In genomic region chr5:147189156-147189555, GRCm38 (mm10) we compare ENCODE assay signal across 12 mouse cellular contexts. TPM values are rescaled to one million over a fixed set of nuclear protein-coding genes. Genes with fewer than 3 reads are reported as not detected.
DNase-seq lines count a peak whose midpoint lies in the region; ATAC-seq lines count a peak whose summit lies in the region.
"Had no signal": no experiment of that assay in that cellular context is flagged by ENCODE, and none has a peak within 500 bp of the region (broad histone marks: within the 10 kb centered on the region; RNA-seq: fewer than 3 reads in every experiment).

No protein-coding gene starts in this region.

- peak overlapping the region; percentile 66 for H3K4me2 ChIP-seq in heart, embryonic 13.5 days
- H3K4me2 ChIP-seq in hindbrain, embryonic 15.5 days: peak overlapping the region; percentile 51
- peak overlapping the region; percentile 51 for H3K4me2 ChIP-seq in midbrain, embryonic 15.5 days

- H3K9me3 ChIP-seq in heart, embryonic 13.5 days: no peaks in the 10 kb centered on the region
- no peaks in the 10 kb centered on the region for H3K9me3 ChIP-seq in embryonic facial prominence, embryonic 10.5 days
- no peaks in the 10 kb centered on the region for H3K9me3 ChIP-seq in hindbrain, embryonic 15.5 days
- H3K9me3 ChIP-seq in midbrain, embryonic 15.5 days: no peaks in the 10 kb centered on the region

- 2% methylated on average over 28 of the region's 28 CpGs for WGBS in heart, embryonic 13.5 days
- WGBS in embryonic facial prominence, embryonic 10.5 days: 1% methylated on average over 28 of the region's 28 CpGs
- under 1% methylated on average over 28 of the region's 28 CpGs for WGBS in hindbrain, embryonic 15.5 days
- WGBS in midbrain, embryonic 15.5 days: 1% methylated on average over 28 of the region's 28 CpGs

- H3K27ac ChIP-seq in heart, embryonic 13.5 days (replicated peaks): no peak overlapping the region
- H3K27ac ChIP-seq in embryonic facial prominence, embryonic 10.5 days (replicated peaks): no peak overlapping the region
- no peak overlapping the region for H3K27ac ChIP-seq in hindbrain, embryonic 15.5 days (replicated peaks)
- no peak overlapping the region for H3K27ac ChIP-seq in midbrain, embryonic 15.5 days

- H3K4me1 ChIP-seq in heart, embryonic 13.5 days: peaks cover 25% of the 10 kb centered on the region
- peaks cover 27% of the 10 kb centered on the region for H3K4me1 ChIP-seq in embryonic facial prominence, embryonic 10.5 days
- peaks cover 36% of the 10 kb centered on the region for H3K4me1 ChIP-seq in hindbrain, embryonic 15.5 days (replicated peaks)
- peaks cover 46% of the 10 kb centered on the region for H3K4me1 ChIP-seq in midbrain, embryonic 15.5 days

- H3K9ac ChIP-seq in heart, embryonic 13.5 days: no peak overlapping the region
- 0 out of 2 replicates have a peak overlapping the region, but pooled peaks have one; percentile 23 for H3K9ac ChIP-seq in hindbrain, embryonic 15.5 days
- H3K9ac ChIP-seq in midbrain, embryonic 15.5 days: peak overlapping the region; percentile 2; the same call in 1 of the 2 replicates

- peak overlapping the region; percentile 45 for H3K4me3 ChIP-seq in heart, embryonic 13.5 days
- peak overlapping the region; percentile 48 for H3K4me3 ChIP-seq in embryonic facial prominence, embryonic 10.5 days
- H3K4me3 ChIP-seq in hindbrain, embryonic 15.5 days: peak overlapping the region; percentile 37
- peak overlapping the region; percentile 37 for H3K4me3 ChIP-seq in midbrain, embryonic 15.5 days

- intact Hi-C loops in heart, postnatal 25 days (cut with DNase I): no loop called here

- no peak for ATAC-seq in heart, embryonic 13.5 days (ENCODE audit: extremely low read depth, insufficient number of reproducible peaks, low FRiP score, low TSS enrichment)
- ATAC-seq in hindbrain, embryonic 15.5 days (ENCODE audit: low FRiP score, low read depth): no peak
- peak; percentile 18; the same call in 1 of the 2 replicates for ATAC-seq in midbrain, embryonic 15.5 days (replicated peaks)
- ATAC-seq in inflammation-experienced regulatory T-cells, adult 6 months: no peak

- no peak for DNase-seq in heart, postnatal 25 days (ENCODE audit: low spot score)
- no peak for DNase-seq in embryonic facial prominence, embryonic 10.5 days (ENCODE audit: low spot score)
- no peak for DNase-seq in Muller cell, postnatal 12 days (ENCODE audit: inconsistent ontology term)
- no peak for DNase-seq in kidney, postnatal 14 days
- DNase-seq: thymus, adult 18-20 months had no signal

- H3K36me3 ChIP-seq in heart, embryonic 13.5 days: no peaks in the 10 kb centered on the region
- no peaks in the 10 kb centered on the region for H3K36me3 ChIP-seq in embryonic facial prominence, embryonic 10.5 days (replicated peaks)
- H3K36me3 ChIP-seq in hindbrain, embryonic 15.5 days: no peaks in the 10 kb centered on the region
- H3K36me3 ChIP-seq in midbrain, embryonic 15.5 days (replicated peaks): no peaks in the 10 kb centered on the region

- peaks cover 98% of the 10 kb centered on the region for H3K27me3 ChIP-seq in heart, embryonic 13.5 days (replicated peaks)
- peaks cover 100% of the 10 kb centered on the region for H3K27me3 ChIP-seq in embryonic facial prominence, embryonic 10.5 days (replicated peaks; ENCODE audit: low read depth, poor library complexity, severe bottlenecking)
- H3K27me3 ChIP-seq in hindbrain, embryonic 15.5 days: peaks cover 78% of the 10 kb centered on the region
- H3K27me3 ChIP-seq in midbrain, embryonic 15.5 days (replicated peaks): peaks cover 89% of the 10 kb centered on the region

RNA-seq across cellular contexts. Expression of gene Gsx1, which starts 0.7 kb away (rescaled TPM):
- polyA plus RNA-seq in heart, embryonic 13.5 days (2015; fragmentation: Nextera tagmentation; extraction: Ambion mirVana): not detected in 2 replicates
- total RNA-seq in heart, postnatal 25 days (2021): not detected
- 0.80 and 2.0 TPM in 2 replicates for polyA plus RNA-seq in embryonic facial prominence, embryonic 10.5 days (2016; fragmentation: Nextera tagmentation; extraction: Ambion mirVana)
- polyA plus RNA-seq in hindbrain, embryonic 15.5 days (2015; fragmentation: Nextera tagmentation; extraction: Ambion mirVana): 7.4 and 9.3 TPM in 2 replicates
- 5.5 and 6.7 TPM in 2 replicates for polyA plus RNA-seq in midbrain, embryonic 15.5 days (2015; fragmentation: Nextera tagmentation; extraction: Ambion mirVana)
- polyA plus RNA-seq in inflammation-experienced regulatory T-cells, adult 6 months (2017; shearing (Covaris generic)): not detected
- total RNA-seq: CH12.LX; megakaryocyte-erythroid progenitor cell, adult 5-6 weeks had no signal
- polyA plus RNA-seq: gonadal fat pad, adult 2 months had no signal
